Mouse (Mus musculus): ENCODE results near the gene Ptges. TPM values are rescaled to one million over a fixed set of nuclear protein-coding genes. Genes with fewer than 3 reads are reported as not detected.

Ptges gene
- polyA plus RNA-seq, 2 experiments: 0.10 to 0.19 TPM

GRCm38 (mm10) chr2:30862081-30862480 is 67.6 kb downstream of the Ptges start:
- ATAC-seq (ENCODE audit: insufficient read depth) (no peak), DNase-seq (ENCODE audit: low read depth in 3 of 3, low spot score in 3 of 3) (no peak)
- Histone ChIP-seq H3K9me3 (ENCODE audit: control insufficient read depth, low read length) (no peaks in the 10 kb centered on the region), H3K4me2 (ENCODE audit: low read depth) (no peak overlapping the region), H3K9ac (replicated peaks) (no peak overlapping the region), H3K4me1 (replicated peaks; ENCODE audit: control insufficient read depth in 2 of 2, insufficient read depth in 2 of 2, low read length in 1 of 2) (no peaks in the 10 kb centered on the region), H3K27ac (no peak overlapping the region), H3K27me3 (ENCODE audit: control insufficient read depth, insufficient read depth, low read length) (peaks cover 16% of the 10 kb centered on the region), H3K4me3 (ENCODE audit: insufficient read depth in 1 of 2, low read depth in 2 of 2, low read length in 2 of 2) (no peak overlapping the region), H3K36me3 (replicated peaks; ENCODE audit: control insufficient read depth, insufficient read depth, low read depth) (no peaks in the 10 kb centered on the region)
- WGBS (ENCODE audit: insufficient replicate concordance): 48% methylated on average over 4 of the region's 4 CpGs
- TF ChIP-seq CTCF (IDR thresholded peaks at IDR 0.05; ENCODE audit: low read depth) (no peak), EP300 (IDR thresholded peaks at IDR 0.05; ENCODE audit: low read depth) (no peak)

- ATAC-seq (ENCODE audit: insufficient read depth): no peak
- Histone ChIP-seq H3K27me3 (ENCODE audit: control insufficient read depth, insufficient read depth, low read length) (peaks cover 11% of the 10 kb centered on the region), H3K4me1 (replicated peaks; ENCODE audit: control insufficient read depth in 2 of 2, insufficient read depth in 2 of 2, low read length in 1 of 2) (no peaks in the 10 kb centered on the region), H3K4me3 (ENCODE audit: insufficient read depth in 1 of 2, low read depth in 2 of 2, low read length in 2 of 2) (no peak overlapping the region), H3K9ac (replicated peaks) (no peak overlapping the region), H3K9me3 (ENCODE audit: control insufficient read depth, low read length) (no peaks in the 10 kb centered on the region), H3K27ac (no peak overlapping the region), H3K4me2 (ENCODE audit: low read depth) (no peak overlapping the region), H3K36me3 (replicated peaks; ENCODE audit: control insufficient read depth, insufficient read depth, low read depth) (no peaks in the 10 kb centered on the region)
- WGBS (ENCODE audit: insufficient replicate concordance): 51% methylated on average over 5 of the region's 5 CpGs
- DNase-seq (ENCODE audit: low read depth in 3 of 3, low spot score in 3 of 3): no peak
- no peak for TF ChIP-seq EP300 (IDR thresholded peaks at IDR 0.05; ENCODE audit: low read depth)
- no peak for TF ChIP-seq CTCF (IDR thresholded peaks at IDR 0.05; ENCODE audit: low read depth)
Observed at GRCm38 (mm10) chr2:30859782-30860181, 69.9 kb downstream of the Ptges start.

GRCm38 (mm10) chr2:30857076-30857475 is 72.6 kb downstream of the Ptges start:
- Histone ChIP-seq H3K27ac (no peak overlapping the region), H3K4me2 (ENCODE audit: low read depth) (no peak overlapping the region), H3K9ac (replicated peaks) (no peak overlapping the region), H3K9me3 (ENCODE audit: control insufficient read depth, low read length) (no peaks in the 10 kb centered on the region), H3K4me3 (ENCODE audit: insufficient read depth in 1 of 2, low read depth in 2 of 2, low read length in 2 of 2) (no peak overlapping the region), H3K4me1 (replicated peaks; ENCODE audit: control insufficient read depth in 2 of 2, insufficient read depth in 2 of 2, low read length in 1 of 2) (no peaks in the 10 kb centered on the region), H3K27me3 (ENCODE audit: control insufficient read depth, insufficient read depth, low read length) (no peaks in the 10 kb centered on the region; the same call in 1 of the 2 replicates), H3K36me3 (replicated peaks; ENCODE audit: control insufficient read depth, insufficient read depth, low read depth) (no peaks in the 10 kb centered on the region)
- TF ChIP-seq CTCF (IDR thresholded peaks at IDR 0.05; ENCODE audit: low read depth): no peak
- no peak for TF ChIP-seq EP300 (IDR thresholded peaks at IDR 0.05; ENCODE audit: low read depth)
- WGBS (ENCODE audit: insufficient replicate concordance): 56% methylated on average over 6 of the region's 6 CpGs
- no peak for ATAC-seq (ENCODE audit: insufficient read depth)
- DNase-seq (ENCODE audit: low read depth in 3 of 3, low spot score in 3 of 3): no peak

GRCm38 (mm10) chr2:30852771-30853313 is 76.8 kb downstream of the Ptges start:
- TF ChIP-seq EP300 (IDR thresholded peaks at IDR 0.05; ENCODE audit: low read depth): no peak
- no peak for TF ChIP-seq CTCF (IDR thresholded peaks at IDR 0.05; ENCODE audit: low read depth)
- WGBS (ENCODE audit: insufficient replicate concordance): 34% methylated on average over 20 of the region's 20 CpGs
- no peaks in the 10 kb centered on the region; the same call in 1 of the 2 replicates for H3K27me3 ChIP-seq (ENCODE audit: control insufficient read depth, insufficient read depth, low read length)
- no peak overlapping the region for H3K4me2 ChIP-seq (ENCODE audit: low read depth)
- no peaks in the 10 kb centered on the region for H3K9me3 ChIP-seq (ENCODE audit: control insufficient read depth, low read length)
- no peak overlapping the region for H3K27ac ChIP-seq
- no peak overlapping the region for H3K9ac ChIP-seq (replicated peaks)
- H3K4me1 ChIP-seq (replicated peaks; ENCODE audit: control insufficient read depth in 2 of 2, insufficient read depth in 2 of 2, low read length in 1 of 2): no peaks in the 10 kb centered on the region
- ATAC-seq (ENCODE audit: insufficient read depth) (no peak), DNase-seq (ENCODE audit: low read depth in 3 of 3, low spot score in 3 of 3) (no peak)
- H3K36me3 ChIP-seq (replicated peaks; ENCODE audit: control insufficient read depth, insufficient read depth, low read depth): no peaks in the 10 kb centered on the region
- no peak overlapping the region for H3K4me3 ChIP-seq (ENCODE audit: insufficient read depth in 1 of 2, low read depth in 2 of 2, low read length in 2 of 2)

- H3K9ac ChIP-seq (replicated peaks): no peak overlapping the region
- H3K27ac ChIP-seq: no peak overlapping the region
- no peaks in the 10 kb centered on the region; a peak in 1 of 4 replicates for H3K4me1 ChIP-seq (replicated peaks; ENCODE audit: control insufficient read depth in 2 of 2, insufficient read depth in 2 of 2, low read length in 1 of 2)
- no peak for TF ChIP-seq CTCF (IDR thresholded peaks at IDR 0.05; ENCODE audit: low read depth)
- TF ChIP-seq EP300 (IDR thresholded peaks at IDR 0.05; ENCODE audit: low read depth): no peak
- H3K4me2 ChIP-seq (ENCODE audit: low read depth): no peak overlapping the region
- ATAC-seq (ENCODE audit: insufficient read depth): no peak
- H3K36me3 ChIP-seq (replicated peaks; ENCODE audit: control insufficient read depth, insufficient read depth, low read depth): no peaks in the 10 kb centered on the region
- no peak for DNase-seq (ENCODE audit: low read depth in 3 of 3, low spot score in 3 of 3)
- H3K4me3 ChIP-seq (ENCODE audit: insufficient read depth in 1 of 2, low read depth in 2 of 2, low read length in 2 of 2): no peak overlapping the region
- WGBS (ENCODE audit: insufficient replicate concordance): 23% methylated on average over 6 of the region's 6 CpGs
- no peaks in the 10 kb centered on the region for H3K9me3 ChIP-seq (ENCODE audit: control insufficient read depth, low read length)
- H3K27me3 ChIP-seq (ENCODE audit: control insufficient read depth, insufficient read depth, low read length): peaks cover 11% of the 10 kb centered on the region
Observed at GRCm38 (mm10) chr2:30850581-30850980, 79.1 kb downstream of the Ptges start.
